Mouse (Mus musculus) forebrain, embryonic 11.5 days (tissue): ENCODE data around the gene Gm1140. TPM values are rescaled to one million over a fixed set of nuclear protein-coding genes. Genes with fewer than 3 reads are reported as not detected.
"Not testable (repeated sequence)": the region's sequence is repeated elsewhere in the genome, so short reads cannot be mapped to it uniquely, and the experiment has no call there.

Source experiments
- ATAC-seq: fragments of 200-750 bp; cut with Nextera tagmentation; replicated peaks from 2 replicates; pipeline ENCODE4 v1.8.0; 2017; ENCODE audit warnings: moderate TSS enrichment; ENCODE audit not compliant: low FRiP score
- DNase-seq: peaks from one replicate; pipeline ENCODE4 v3.0.0-alpha.2; 2017; ENCODE audit warnings: low spot score
- H3K27ac ChIP-seq: fragments of 300-500 bp; sonication (generic); 2 replicates; pipeline ENCODE4 v1.5.1; 2014; ENCODE audit warnings: low read depth, low read length
- H3K27me3 ChIP-seq: fragments of 300-500 bp; sonication (generic); 2 replicates; pipeline ENCODE4 v1.6.1; 2014; ENCODE audit warnings: mild to moderate bottlenecking, low read length, mixed read lengths; ENCODE audit not compliant: control insufficient read depth, insufficient read depth
- H3K36me3 ChIP-seq: fragments of 300-500 bp; sonication (generic); 2 replicates; pipeline ENCODE4 v1.6.1; 2014; ENCODE audit warnings: mild to moderate bottlenecking, low read length, moderate library complexity, mixed read lengths; ENCODE audit not compliant: control insufficient read depth, insufficient read depth
- H3K4me1 ChIP-seq: fragments of 300-500 bp; sonication (generic); replicated peaks from 2 replicates; pipeline ENCODE4 v1.6.1; 2014; ENCODE audit warnings: low read length, mixed read lengths; ENCODE audit not compliant: control insufficient read depth, insufficient read depth
- H3K4me2 ChIP-seq: fragments of 300-500 bp; sonication (generic); 2 replicates; pipeline ENCODE4 v1.6.1; 2014; ENCODE audit warnings: low read depth, mild to moderate bottlenecking, low read length, moderate library complexity, mixed read lengths; ENCODE audit not compliant: severe bottlenecking
- H3K4me3 ChIP-seq: fragments of 300-500 bp; sonication (generic); 2 replicates; pipeline ENCODE4 v1.5.1; 2014; ENCODE audit warnings: low read depth, low read length
- H3K9ac ChIP-seq: fragments of 300-500 bp; sonication (generic); 2 replicates; pipeline ENCODE4 v1.6.1; 2014; ENCODE audit warnings: low read length
- H3K9me3 ChIP-seq: fragments of 300-500 bp; sonication (generic); 2 replicates; pipeline ENCODE4 v1.6.1; 2016; ENCODE audit warnings: low read length, mixed read lengths; ENCODE audit not compliant: control insufficient read depth
- WGBS: fragments of 180-500 bp; shearing (Covaris S2); extraction: QIAGEN DNeasy Blood & Tissue Kit; methylation state at CpG from one replicate; pipeline ENCODE4 v1.1.7; 2014; 5-methylcytosine and 5-hydroxymethylcytosine counted together
- polyA plus RNA-seq: library from polyadenylated mRNA; unstranded; fragments of >200 nt; fragmentation: Nextera tagmentation; extraction: Ambion mirVana; gene quantifications from 2 replicates; pipeline ENCODE4 v1.2.1, GENCODE M21; 2014

Gm1140 gene
- not detected in 2 replicates for polyA plus RNA-seq

GRCm38 (mm10) chrX:67693462-67693861 lies at the start of gene Gm1140:
Gm1140 (minus strand) TSS chrX:67693562.
- not testable (repeated sequence) for H3K36me3 ChIP-seq, H3K9me3 ChIP-seq, DNase-seq, H3K27ac ChIP-seq, H3K4me3 ChIP-seq, H3K27me3 ChIP-seq, H3K9ac ChIP-seq, ATAC-seq, H3K4me2 ChIP-seq, H3K4me1 ChIP-seq
- 71% methylated on average over 1 of the region's 11 CpGs for WGBS

GRCm38 (mm10) chrX:67695398-67695797 lies 2.0 kb upstream of the Gm1140 start, which contains the start of gene Gm14692:
Gm14692 (plus strand) TSS chrX:67695698.
- 89% methylated on average over 2 of the region's 10 CpGs for WGBS

More at GRCm38 (mm10) chrX:67695398-67695797, 2.0 kb upstream of the Gm1140 start, which contains the start of gene Gm14692:
- H3K4me2 ChIP-seq, ATAC-seq, DNase-seq, H3K4me3 ChIP-seq, H3K27ac ChIP-seq, H3K4me1 ChIP-seq, H3K36me3 ChIP-seq, H3K27me3 ChIP-seq, H3K9ac ChIP-seq, H3K9me3 ChIP-seq: not testable (repeated sequence)

Other genes starting within 250 kb of the Gm1140 start
- gene Gm14692, start 2.1 kb upstream of the Gm1140 start, polyA plus RNA-seq, result not detected in 2 replicates
- gene 4933436I01Rik, start 227.9 kb upstream of the Gm1140 start, polyA plus RNA-seq, result not detected in 2 replicates